Mouse (Mus musculus): ENCODE data around the gene Oosp2.

DNA sequence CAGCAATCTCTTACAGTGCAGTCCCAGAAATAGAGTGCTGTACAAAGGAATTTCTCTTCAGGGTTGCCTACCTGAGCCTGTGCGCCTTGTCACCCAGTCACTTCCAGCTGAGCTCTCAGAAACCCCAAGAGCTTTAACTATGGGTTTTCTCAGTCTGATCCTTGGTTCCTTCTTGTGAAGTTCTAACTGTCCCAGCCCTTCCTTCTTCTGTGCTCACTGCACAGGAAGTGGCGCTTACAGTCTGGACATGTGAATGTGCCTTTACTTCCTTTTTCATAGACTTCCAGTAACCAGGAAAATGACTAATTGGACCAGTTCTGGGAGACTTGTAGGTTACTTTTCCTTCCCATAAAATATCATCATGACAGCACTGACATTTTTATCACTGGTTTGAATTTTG is 55.8 kb downstream of the Oosp2 start, which contains the start of gene Ms4a6d:
- TF ChIP-seq POLR2A (IDR thresholded peaks at IDR 0.05; ENCODE audit: low read depth, low read length) (no peak), CTCF (IDR thresholded peaks at IDR 0.05; ENCODE audit: extremely low read depth, insufficient read depth, insufficient read length, insufficient replicate concordance) (no peak)
